Mouse (Mus musculus) neural tube, embryonic 15.5 days (tissue): ENCODE results near the gene Chd2. TPM values are rescaled to one million over a fixed set of nuclear protein-coding genes. Genes with fewer than 3 reads are reported as not detected.
A peak's percentile ranks its signal among the peaks of the same experiment; 100 is the strongest.

Experiments used
- ATAC-seq: fragments of 200-750 bp; cut with Nextera tagmentation; 2 replicates; pipeline ENCODE4 v1.8.0; 2017; ENCODE audit warnings: mild to moderate bottlenecking, moderate TSS enrichment, moderate library complexity; ENCODE audit not compliant: low FRiP score
- H3K27ac ChIP-seq: fragments of 300-500 bp; sonication (generic); replicated peaks from 2 replicates; pipeline ENCODE4 v1.5.1; 2015; ENCODE audit warnings: mild to moderate bottlenecking, inconsistent platforms
- H3K27me3 ChIP-seq: fragments of 300-500 bp; sonication (generic); replicated peaks from 2 replicates; pipeline ENCODE4 v1.6.1; 2015; ENCODE audit warnings: inconsistent platforms
- H3K36me3 ChIP-seq: fragments of 300-500 bp; sonication (generic); 2 replicates; pipeline ENCODE4 v1.6.1; 2015; ENCODE audit warnings: inconsistent platforms
- H3K4me1 ChIP-seq: fragments of 300-500 bp; sonication (generic); 2 replicates; pipeline ENCODE4 v1.6.1; 2015; ENCODE audit warnings: inconsistent platforms
- H3K4me2 ChIP-seq: fragments of 300-500 bp; sonication (generic); 2 replicates; pipeline ENCODE4 v1.6.1; 2015; ENCODE audit warnings: inconsistent platforms, mild to moderate bottlenecking, moderate library complexity
- H3K4me3 ChIP-seq: fragments of 300-500 bp; sonication (generic); replicated peaks from 2 replicates; pipeline ENCODE4 v1.5.1; 2015; ENCODE audit warnings: mild to moderate bottlenecking, inconsistent platforms
- H3K9ac ChIP-seq: fragments of 300-500 bp; sonication (generic); replicated peaks from 2 replicates; pipeline ENCODE4 v1.6.1; 2015; ENCODE audit warnings: mild to moderate bottlenecking, inconsistent platforms
- H3K9me3 ChIP-seq: fragments of 300-500 bp; sonication (generic); replicated peaks from 2 replicates; pipeline ENCODE4 v1.6.1; 2016; ENCODE audit warnings: inconsistent platforms
- WGBS: fragments of 180-500 bp; shearing (Covaris S2); methylation state at CpG from one replicate; pipeline ENCODE4 v1.1.7; 2015; ENCODE audit warnings: mixed read lengths; 5-methylcytosine and 5-hydroxymethylcytosine counted together
- polyA plus RNA-seq: library from polyadenylated mRNA; unstranded; fragments of >200 nt; fragmentation: Nextera tagmentation; extraction: Ambion mirVana; gene quantifications from 2 replicates; pipeline ENCODE4 v1.2.1, GENCODE M21; 2015

Chd2 gene
- polyA plus RNA-seq, 1 experiment from 2014 or later = 31.2 TPM

DNA sequence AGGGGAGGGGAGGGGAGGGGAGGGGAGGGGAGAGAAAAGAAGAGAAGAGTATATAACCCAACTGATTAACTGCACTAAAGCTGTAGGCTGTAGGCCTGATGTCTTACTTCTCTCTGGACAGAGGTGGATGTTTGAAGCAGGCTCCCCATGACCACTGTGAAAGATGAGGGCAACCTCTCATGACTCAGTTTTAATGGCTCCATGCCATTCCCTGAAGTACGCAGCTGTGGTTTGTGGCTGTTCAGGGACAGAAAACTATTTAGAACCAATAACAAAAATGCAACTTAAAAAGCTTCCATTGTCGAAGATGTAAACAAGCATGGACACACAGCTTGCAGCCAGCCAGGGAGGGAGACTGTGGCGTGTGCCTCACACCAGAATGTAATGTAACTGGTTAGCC is 115.4 kb downstream of the Chd2 start:
- Histone ChIP-seq H3K4me3 (no peak overlapping the region), H3K4me2 (no peak overlapping the region), H3K9me3 (no peaks in the 10 kb centered on the region), H3K9ac (no peak overlapping the region), H3K27ac (no peak overlapping the region), H3K36me3 (peaks cover 36% of the 10 kb centered on the region), H3K27me3 (no peaks in the 10 kb centered on the region), H3K4me1 (peaks cover 32% of the 10 kb centered on the region)
- no peak for ATAC-seq
- WGBS = 54% methylated on average over 3 of the region's 3 CpGs

DNA sequence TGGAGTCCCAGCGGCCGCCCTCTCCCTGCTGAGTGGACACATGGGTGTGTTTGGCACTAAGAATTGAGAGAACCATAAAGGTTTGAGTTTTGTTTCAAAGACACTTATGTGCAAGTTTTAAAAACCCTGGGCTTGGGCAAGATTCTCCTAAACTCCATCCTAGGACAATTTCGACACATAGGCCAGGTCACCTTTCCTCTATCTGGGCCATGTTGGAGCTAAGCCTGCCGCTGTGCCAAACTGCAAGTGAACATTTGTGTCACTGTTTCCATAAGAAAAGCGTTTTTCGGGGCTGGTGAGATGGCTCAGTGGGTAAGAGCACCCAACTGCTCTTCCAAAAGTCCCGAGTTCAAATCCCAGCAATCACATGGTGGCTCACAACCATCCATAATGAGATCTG is 116.2 kb downstream of the Chd2 start:
- ATAC-seq = no peak
- Histone ChIP-seq H3K4me2 (no peak overlapping the region), H3K36me3 (peaks cover 35% of the 10 kb centered on the region), H3K4me1 (peaks cover 39% of the 10 kb centered on the region), H3K4me3 (no peak overlapping the region), H3K9me3 (no peaks in the 10 kb centered on the region), H3K9ac (no peak overlapping the region), H3K27ac (peak overlapping the region; percentile 62; the same call in 1 of the 2 replicates), H3K27me3 (no peaks in the 10 kb centered on the region)
- 92% methylated on average over 7 of the region's 7 CpGs for WGBS

DNA sequence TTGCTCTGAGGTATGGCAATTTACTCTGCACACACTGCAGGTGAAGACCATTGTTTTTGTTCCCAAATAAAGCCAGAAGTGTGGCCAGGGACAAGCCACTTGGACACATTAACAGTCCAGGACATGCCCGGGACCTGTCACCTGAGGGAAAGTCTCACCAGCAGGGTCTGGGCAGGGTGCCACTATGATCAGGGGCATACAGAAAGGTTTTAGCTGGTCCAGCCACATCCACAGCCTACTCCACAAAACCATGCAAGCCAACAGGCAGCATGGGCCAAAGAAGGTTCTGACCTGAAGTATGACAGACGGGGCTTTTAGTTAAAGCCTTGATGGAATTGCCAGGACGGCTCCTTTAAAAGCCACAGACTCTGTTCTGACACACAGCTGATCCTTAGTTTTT is 116.9 kb downstream of the Chd2 start:
- WGBS = 45% methylated on average over 3 of the region's 3 CpGs
- ATAC-seq = no peak
- H3K4me2 ChIP-seq = no peak overlapping the region
- H3K9ac ChIP-seq = no peak overlapping the region
- no peak overlapping the region for H3K4me3 ChIP-seq
- peaks cover 29% of the 10 kb centered on the region for H3K36me3 ChIP-seq
- no peaks in the 10 kb centered on the region for H3K9me3 ChIP-seq
- peak overlapping the region; percentile 62; the same call in 1 of the 2 replicates for H3K27ac ChIP-seq
- H3K4me1 ChIP-seq = peaks cover 45% of the 10 kb centered on the region
- no peaks in the 10 kb centered on the region for H3K27me3 ChIP-seq

DNA sequence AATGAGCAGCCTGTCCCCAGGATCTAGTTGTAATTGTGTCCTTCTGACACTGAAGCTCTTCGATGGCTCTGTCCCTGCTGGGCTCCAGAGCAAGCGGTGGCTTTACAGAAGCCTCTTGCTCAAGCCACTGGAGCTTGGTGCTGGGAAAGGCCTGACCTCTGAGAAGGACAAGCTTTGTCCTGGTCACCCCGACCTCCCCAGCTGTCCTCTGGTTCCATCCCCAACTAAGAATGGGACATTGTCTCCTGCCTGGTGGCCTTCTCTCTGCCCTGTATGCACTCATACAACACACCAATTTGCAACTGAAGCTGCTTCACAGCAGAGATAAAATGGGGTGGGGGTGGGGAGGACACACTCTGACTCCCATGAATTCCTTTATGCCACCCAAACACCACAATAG is 117.4 kb downstream of the Chd2 start:
- WGBS = 28% methylated on average over 3 of the region's 3 CpGs
- Histone ChIP-seq H3K9me3 (no peaks in the 10 kb centered on the region), H3K4me2 (no peak overlapping the region), H3K9ac (no peak overlapping the region), H3K4me1 (peaks cover 50% of the 10 kb centered on the region), H3K27ac (peak overlapping the region; percentile 62), H3K36me3 (peaks cover 26% of the 10 kb centered on the region), H3K27me3 (no peaks in the 10 kb centered on the region), H3K4me3 (no peak overlapping the region)
- ATAC-seq = no peak

DNA sequence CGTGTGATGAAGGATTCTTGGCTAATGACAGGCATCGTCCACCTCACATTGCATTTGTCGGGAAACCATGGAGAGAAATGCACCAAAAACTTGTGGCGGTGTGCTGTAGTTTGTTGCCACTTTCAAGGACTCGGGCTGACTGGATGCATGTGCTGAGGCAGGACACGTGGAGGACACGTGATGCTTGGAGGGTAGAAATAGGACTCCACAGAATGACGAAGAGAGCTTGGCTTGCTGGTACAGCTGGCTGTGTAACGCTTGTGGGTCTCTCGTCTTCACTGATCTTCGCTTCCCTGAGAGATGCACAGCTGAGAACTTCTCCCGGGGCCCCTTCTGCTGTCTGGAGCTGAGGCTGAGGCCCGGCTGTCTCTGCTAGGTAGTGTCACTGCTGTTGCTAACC is 118.4 kb downstream of the Chd2 start:
- Histone ChIP-seq H3K9me3 (no peaks in the 10 kb centered on the region), H3K4me2 (no peak overlapping the region), H3K9ac (no peak overlapping the region), H3K36me3 (peaks cover 20% of the 10 kb centered on the region), H3K27ac (peak overlapping the region; percentile 56), H3K27me3 (no peaks in the 10 kb centered on the region), H3K4me3 (no peak overlapping the region), H3K4me1 (peaks cover 60% of the 10 kb centered on the region)
- 74% methylated on average over 13 of the region's 13 CpGs for WGBS
- ATAC-seq = no peak

DNA sequence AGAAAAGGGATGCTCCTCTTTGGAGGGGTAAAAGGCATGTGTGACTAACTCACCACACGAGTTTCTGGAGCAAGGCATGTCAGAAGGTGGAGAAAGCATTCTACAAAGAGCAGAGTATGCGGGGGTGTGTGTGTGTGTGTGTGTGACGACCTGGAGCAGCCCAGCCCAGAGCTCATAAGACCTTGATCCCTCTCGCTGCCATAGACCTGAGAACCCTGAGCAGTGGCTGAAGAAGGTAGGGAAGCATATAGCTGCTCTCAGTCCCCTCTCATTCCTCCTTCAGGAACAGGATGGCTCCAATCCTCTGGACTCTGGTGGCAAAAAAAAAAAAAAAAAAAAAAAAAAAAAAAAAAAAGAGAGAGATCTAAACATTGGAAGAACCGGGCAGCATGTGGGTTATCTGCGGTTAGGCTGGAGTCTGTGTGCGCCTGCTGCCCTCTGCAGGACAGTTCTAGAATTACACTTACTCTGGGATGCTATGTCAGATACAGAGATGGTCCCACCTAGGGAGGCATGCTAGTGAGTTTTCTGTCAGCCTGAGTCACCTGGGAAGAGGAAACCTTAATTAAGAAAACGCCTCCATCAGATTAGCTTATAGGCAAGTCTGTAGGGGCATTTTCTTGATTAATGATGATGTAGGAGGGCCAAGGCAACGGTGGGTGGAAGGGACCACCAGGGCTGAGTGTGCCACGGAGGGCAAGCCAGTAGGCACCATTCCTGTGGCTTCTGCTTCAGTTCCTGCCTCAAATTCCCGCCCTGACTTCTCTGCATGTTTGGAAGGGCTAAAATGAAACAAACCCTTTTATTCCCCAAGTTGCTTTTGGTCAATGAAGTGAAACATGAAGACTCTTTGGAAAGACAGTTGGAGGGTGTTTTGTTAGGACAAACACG is 119.2 kb downstream of the Chd2 start:
- peak; percentile 61 for ATAC-seq
- 22% methylated on average over 12 of the region's 12 CpGs for WGBS
- Histone ChIP-seq H3K4me1 (peaks cover 64% of the 10 kb centered on the region), H3K36me3 (peaks cover 17% of the 10 kb centered on the region), H3K9ac (no peak overlapping the region), H3K4me3 (no peak overlapping the region), H3K4me2 (no peak overlapping the region), H3K9me3 (no peaks in the 10 kb centered on the region), H3K27ac (peak overlapping the region; percentile 64), H3K27me3 (no peaks in the 10 kb centered on the region)

DNA sequence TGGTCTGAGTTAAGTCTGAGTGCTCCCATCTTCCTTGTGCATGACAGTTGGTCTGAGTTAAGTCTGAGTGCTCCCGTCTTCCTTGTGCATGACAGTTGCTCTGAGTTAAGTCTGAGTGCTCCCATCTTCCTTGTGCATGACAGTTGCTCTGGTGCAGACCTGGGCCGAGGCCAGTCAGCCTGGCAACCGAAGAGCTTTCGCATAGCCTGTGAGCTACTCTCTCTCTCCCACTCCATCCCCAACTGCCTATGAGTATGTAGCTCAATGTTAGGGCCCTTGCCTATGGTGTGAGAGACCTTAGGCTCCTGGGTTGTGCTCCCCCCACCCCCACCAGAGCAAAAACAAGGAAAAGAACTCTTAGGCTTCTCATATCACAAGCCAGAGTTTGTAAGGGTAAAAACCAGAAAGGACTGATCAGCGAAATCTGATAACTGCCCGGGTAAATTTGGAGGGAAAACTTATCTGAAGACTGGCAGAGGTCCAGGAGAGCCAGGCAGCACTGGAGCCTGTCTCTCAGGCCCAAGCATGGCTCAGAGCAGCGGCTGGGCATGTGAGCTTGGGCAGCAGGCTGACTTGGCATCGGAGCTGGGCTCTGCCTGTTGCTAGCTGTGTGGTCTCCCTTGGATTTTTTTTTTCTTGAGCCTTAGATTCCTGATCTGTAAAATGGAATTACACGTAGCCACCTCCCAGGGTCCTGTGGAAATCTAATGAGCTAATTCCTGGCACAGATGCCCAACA is 120.2 kb downstream of the Chd2 start:
- Histone ChIP-seq H3K36me3 (0 out of 2 replicates have a peak, but pooled peaks cover 9% of the 10 kb centered on the region), H3K4me3 (no peak overlapping the region), H3K27me3 (no peaks in the 10 kb centered on the region), H3K9me3 (no peaks in the 10 kb centered on the region), H3K4me2 (no peak overlapping the region), H3K27ac (peak overlapping the region; percentile 64), H3K9ac (no peak overlapping the region), H3K4me1 (peaks cover 67% of the 10 kb centered on the region)
- WGBS = 42% methylated on average over 9 of the region's 9 CpGs
- no peak for ATAC-seq

DNA sequence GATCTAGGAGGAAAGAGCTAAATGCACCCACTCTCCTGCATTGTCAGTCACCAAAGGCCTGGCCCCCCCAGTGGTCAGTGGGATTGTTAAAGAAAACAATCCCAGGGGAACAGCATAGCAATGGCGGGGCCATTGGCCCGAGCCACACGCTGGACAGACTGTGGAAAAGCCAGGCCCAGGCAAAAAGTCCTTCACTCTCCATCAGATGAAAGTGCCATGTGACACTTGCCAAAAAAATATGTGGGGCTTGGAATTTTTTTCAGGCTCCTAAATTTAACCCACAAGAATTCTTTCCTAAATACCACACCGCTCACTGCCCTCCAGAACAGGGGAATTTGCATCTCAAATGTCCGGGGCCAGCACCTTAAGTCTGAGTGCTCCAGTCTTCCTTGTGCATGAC is 120.8 kb downstream of the Chd2 start:
- 42% methylated on average over 5 of the region's 5 CpGs for whole genome bisulfite sequencing
- H3K4me3 ChIP-seq = no peak overlapping the region
- no peak overlapping the region for H3K9ac ChIP-seq
- H3K27me3 ChIP-seq = no peaks in the 10 kb centered on the region
- H3K36me3 ChIP-seq = 0 out of 2 replicates have a peak, but pooled peaks cover 9% of the 10 kb centered on the region
- H3K9me3 ChIP-seq = no peaks in the 10 kb centered on the region
- peak overlapping the region; percentile 64; the same call in 1 of the 2 replicates for H3K27ac ChIP-seq
- peaks cover 70% of the 10 kb centered on the region for H3K4me1 ChIP-seq
- H3K4me2 ChIP-seq = no peak overlapping the region
- ATAC-seq = no peak

DNA sequence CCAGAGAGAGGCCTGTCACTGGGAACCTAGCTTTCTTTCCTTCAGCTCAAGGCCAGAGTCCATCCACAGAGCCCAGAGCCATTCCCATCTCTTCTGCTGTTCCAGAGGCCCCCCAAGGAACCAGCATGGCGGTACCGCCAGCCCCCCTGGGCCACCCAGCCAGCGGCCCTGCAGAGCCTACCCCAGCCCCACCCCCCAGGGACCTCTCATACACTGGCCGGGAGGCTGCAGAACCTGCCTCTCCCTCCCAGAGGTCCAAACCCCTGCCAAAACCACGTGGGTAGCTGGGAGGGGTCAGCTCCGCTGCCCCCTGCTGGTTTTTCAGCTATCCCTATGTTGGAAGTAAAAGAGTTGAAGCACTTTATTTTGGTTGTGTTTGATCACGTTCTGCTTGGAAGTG is 122.3 kb downstream of the Chd2 start:
- Histone ChIP-seq H3K9ac (no peak overlapping the region), H3K27ac (peak overlapping the region; percentile 56), H3K4me1 (peaks cover 71% of the 10 kb centered on the region), H3K4me2 (no peak overlapping the region), H3K4me3 (no peak overlapping the region), H3K27me3 (no peaks in the 10 kb centered on the region), H3K9me3 (no peaks in the 10 kb centered on the region), H3K36me3 (0 out of 2 replicates have a peak, but pooled peaks cover 9% of the 10 kb centered on the region)
- 24% methylated on average over 7 of the region's 7 CpGs for WGBS
- ATAC-seq = no peak

DNA sequence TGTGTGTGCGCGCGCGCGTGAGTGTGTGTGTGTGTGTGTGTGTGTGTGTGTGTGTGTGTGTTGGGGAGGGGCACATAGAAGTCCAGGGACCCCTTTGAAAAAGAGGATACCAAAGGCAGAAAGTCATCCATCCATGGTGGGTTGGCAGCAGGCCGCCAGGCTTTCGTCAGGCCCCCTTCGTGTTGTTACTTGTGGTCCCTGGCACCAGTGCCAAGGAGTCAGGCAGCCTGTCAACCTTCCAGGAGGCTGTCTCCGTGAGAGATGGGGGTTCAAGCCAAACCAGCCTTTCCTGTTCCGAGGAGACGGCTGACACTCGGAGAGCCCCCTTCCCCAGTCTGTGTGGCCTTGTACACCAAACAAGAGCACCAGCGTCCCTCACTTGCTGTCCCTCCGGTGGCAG is 127.4 kb downstream of the Chd2 start:
- no peak for ATAC-seq
- Histone ChIP-seq H3K9ac (no peak overlapping the region), H3K9me3 (no peaks in the 10 kb centered on the region), H3K27ac (peak overlapping the region; percentile 18), H3K4me1 (peaks cover 63% of the 10 kb centered on the region), H3K27me3 (no peaks in the 10 kb centered on the region), H3K36me3 (peaks cover 16% of the 10 kb centered on the region), H3K4me3 (no peak overlapping the region), H3K4me2 (no peak overlapping the region)
- 66% methylated on average over 14 of the region's 14 CpGs for WGBS

DNA sequence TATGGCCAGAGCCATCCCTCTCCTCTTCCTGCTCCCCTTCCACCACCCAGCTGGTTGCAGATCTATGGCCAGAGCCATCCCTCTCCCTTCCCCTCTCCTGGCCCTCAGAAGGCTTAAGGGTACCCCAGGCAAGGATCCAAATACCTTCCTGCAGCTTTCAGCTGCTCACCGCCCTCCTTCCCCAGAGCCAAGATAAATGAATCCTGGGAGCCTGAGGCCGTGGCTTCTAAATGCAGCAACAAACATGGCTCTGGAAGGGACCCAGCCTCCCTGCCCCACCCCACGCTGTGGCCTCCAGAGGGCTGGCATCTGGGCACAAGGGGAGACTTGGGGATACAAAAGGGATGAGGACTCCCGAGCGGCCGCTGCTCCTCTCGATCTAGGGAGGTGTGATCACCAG is 129.2 kb downstream of the Chd2 start:
- Histone ChIP-seq H3K27ac (peak overlapping the region; percentile 70), H3K4me1 (peaks cover 49% of the 10 kb centered on the region), H3K4me3 (no peak overlapping the region), H3K4me2 (no peak overlapping the region), H3K36me3 (peaks cover 10% of the 10 kb centered on the region), H3K27me3 (no peaks in the 10 kb centered on the region), H3K9me3 (no peaks in the 10 kb centered on the region), H3K9ac (no peak overlapping the region)
- 56% methylated on average over 7 of the region's 7 CpGs for WGBS
- ATAC-seq = peak; percentile 23; the same call in 1 of the 2 replicates

DNA sequence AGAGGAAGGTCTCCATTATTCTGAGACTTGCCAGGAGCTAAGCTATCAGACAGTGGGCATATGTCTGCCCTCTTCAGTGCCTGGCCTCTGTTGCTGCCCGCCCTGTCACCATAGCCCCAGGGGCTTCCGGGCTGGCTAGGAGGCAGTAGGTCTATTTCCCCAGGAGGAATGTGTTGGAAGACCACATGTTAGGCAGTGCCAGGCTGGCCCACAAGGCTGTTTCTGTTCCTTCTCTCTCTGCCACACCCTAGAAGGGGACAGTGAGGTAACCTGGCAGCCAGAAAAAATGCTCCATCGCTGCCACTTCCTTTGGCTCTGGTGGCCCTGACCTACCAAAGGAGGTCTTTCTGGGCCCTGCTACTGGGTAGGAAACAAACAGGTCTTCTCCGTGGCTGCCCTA is 129.6 kb downstream of the Chd2 start:
- 0 out of 2 replicates have a peak, but pooled peaks have one; percentile 6 for ATAC-seq
- WGBS = 82% methylated on average over 4 of the region's 4 CpGs

More for the DNA sequence above, 129.6 kb downstream of the Chd2 start:
- peaks cover 47% of the 10 kb centered on the region for H3K4me1 ChIP-seq
- peak overlapping the region; percentile 70 for H3K27ac ChIP-seq
- no peak overlapping the region for H3K4me2 ChIP-seq
- no peak overlapping the region for H3K9ac ChIP-seq
- H3K27me3 ChIP-seq = no peaks in the 10 kb centered on the region
- no peaks in the 10 kb centered on the region for H3K9me3 ChIP-seq
- H3K36me3 ChIP-seq = peaks cover 10% of the 10 kb centered on the region
- H3K4me3 ChIP-seq = no peak overlapping the region
